Mouse (Mus musculus) cortical plate, adult 2 months (tissue): ENCODE measurements around the gene Cypt1. TPM values are rescaled to one million over a fixed set of nuclear protein-coding genes. Genes with fewer than 3 reads are reported as not detected.

ENCODE experiments used
- H3K27ac ChIP-seq: fragments of 200-500 bp; 2 replicates; pipeline ENCODE4 v1.5.1; 2012; ENCODE audit warnings: low read length, control low read depth, inconsistent platforms; ENCODE audit not compliant: insufficient read depth
- H3K4me1 ChIP-seq: fragments of 200-500 bp; 2 replicates; pipeline ENCODE4 v1.6.1; 2011; ENCODE audit warnings: low read length; ENCODE audit not compliant: control insufficient read depth, insufficient read depth
- H3K4me3 ChIP-seq: fragments of 200-500 bp; 2 replicates; pipeline ENCODE4 v1.5.1; 2011; ENCODE audit warnings: mild to moderate bottlenecking, low read length, control low read depth; ENCODE audit not compliant: insufficient read depth
- CTCF ChIP-seq: fragments of 200-500 bp; IDR thresholded peaks from 2 replicates; pipeline ENCODE4 v1.5.1; 2011; ENCODE audit warnings: mild to moderate bottlenecking, control low read depth, low read length; ENCODE audit not compliant: insufficient read depth; ENCODE audit errors: extremely low read depth
- POLR2A ChIP-seq: fragments of 200-500 bp; IDR thresholded peaks from 2 replicates; pipeline ENCODE4 v1.6.1; 2011; ENCODE audit warnings: mild to moderate bottlenecking, low read length, control low read depth; ENCODE audit not compliant: insufficient read depth; ENCODE audit errors: extremely low read depth
- polyA plus RNA-seq: library from polyadenylated mRNA; depleted of rRNA; stranded (reverse); fragments of >200 nt; gene quantifications from 2 replicates; pipeline ENCODE4 v1.2.3, GENCODE M21; 2012; rRNA removed

The Cypt1 gene
- polyA plus RNA-seq, result not detected in 2 replicates

DNA sequence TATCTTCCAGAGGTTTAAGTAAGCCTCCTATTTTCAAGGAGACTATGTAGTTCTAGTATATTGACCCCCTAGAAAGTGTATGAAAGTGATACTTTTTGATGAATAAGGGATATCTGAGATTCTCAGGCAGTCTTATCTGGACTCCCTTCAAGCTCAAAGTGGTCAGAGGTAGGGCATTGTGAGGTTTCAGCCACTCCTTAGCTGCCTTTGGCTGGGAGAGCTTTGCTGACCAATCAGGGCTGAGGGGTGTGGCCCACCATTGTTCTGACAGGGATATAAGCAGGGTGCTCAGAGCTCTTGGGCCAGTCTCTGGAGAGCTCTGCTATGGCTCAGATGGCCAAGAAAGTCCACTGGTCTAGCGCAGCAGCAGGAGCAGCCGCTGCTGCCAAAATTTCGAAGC lies at the start of gene Cypt1:
Cypt1 (plus strand) TSS at position 301 of the 400 bp plus-strand sequence.
- Histone ChIP-seq H3K27ac (no peak within 1 kb of the TSS), H3K4me1 (no peaks in the 10 kb centered on the region), H3K4me3 (no peak within 1 kb of the TSS)
- TF ChIP-seq CTCF (no peak), POLR2A (no peak)

DNA sequence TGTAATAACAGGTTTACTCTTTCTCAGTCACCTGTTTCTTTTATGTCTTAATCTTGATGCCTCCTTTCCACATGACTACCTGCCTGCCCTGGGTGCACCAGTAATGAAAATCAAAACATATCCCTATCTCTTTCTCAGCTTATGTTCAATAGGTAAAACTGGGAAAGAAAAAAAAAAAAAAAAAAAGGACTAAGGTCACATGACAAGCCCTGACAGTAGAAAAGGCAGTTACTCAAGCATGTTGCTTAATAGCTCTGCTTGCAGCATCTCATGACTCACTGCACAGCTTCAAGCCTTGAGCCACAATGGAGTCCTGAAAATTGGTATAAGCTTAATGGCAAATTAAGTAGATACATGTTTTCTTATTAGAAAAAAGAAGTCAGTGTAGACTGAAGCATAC lies 24.1 kb downstream of the Cypt1 start:
- no peaks in the 10 kb centered on the region for H3K4me1 ChIP-seq
- no peak overlapping the region for H3K27ac ChIP-seq
- H3K4me3 ChIP-seq, result no peak overlapping the region
- TF ChIP-seq CTCF (no peak), POLR2A (no peak)

DNA sequence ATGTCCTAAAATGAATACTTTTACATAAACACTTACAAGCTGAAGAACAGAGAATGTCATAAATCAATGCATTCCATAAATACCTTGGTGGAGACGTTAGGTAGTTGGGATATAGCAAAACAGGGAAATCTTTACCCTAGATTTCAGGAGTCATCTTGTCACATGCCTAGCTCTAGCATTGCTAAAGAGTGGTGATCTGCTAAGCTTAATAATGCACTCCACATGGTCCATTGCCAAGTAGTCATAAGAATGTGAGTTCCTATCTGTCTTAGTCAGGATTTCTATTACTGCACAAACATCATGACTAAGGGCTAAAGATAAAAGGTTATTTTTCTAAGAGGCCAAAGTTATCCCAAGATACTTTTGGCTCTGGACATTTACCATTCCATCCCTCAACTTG lies 34.4 kb downstream of the Cypt1 start:
- TF ChIP-seq CTCF, result no peak
- TF ChIP-seq POLR2A, result no peak
- Histone ChIP-seq H3K27ac (no peak overlapping the region), H3K4me3 (no peak overlapping the region), H3K4me1 (no peaks in the 10 kb centered on the region)

DNA sequence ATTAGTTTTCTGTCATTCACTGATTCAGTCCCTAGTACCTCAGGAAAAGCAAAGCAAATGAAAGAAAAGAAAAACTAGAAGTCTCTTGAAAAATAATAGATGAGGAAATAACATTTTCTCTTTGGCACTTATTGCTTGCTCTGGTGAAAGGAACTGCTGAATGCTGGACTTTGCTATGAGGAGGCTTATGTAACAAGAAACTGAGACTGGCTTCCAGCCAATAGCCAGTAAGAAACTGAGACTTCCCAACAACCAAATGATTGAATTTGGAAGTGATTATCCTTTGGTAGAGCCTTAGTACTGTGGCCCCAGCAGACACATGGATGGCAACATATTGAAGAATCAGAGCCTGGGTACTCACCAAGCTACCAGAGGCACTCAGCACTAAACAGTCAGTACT lies 35.8 kb downstream of the Cypt1 start:
- Histone ChIP-seq H3K4me1 (no peaks in the 10 kb centered on the region), H3K4me3 (no peak overlapping the region), H3K27ac (no peak overlapping the region)
- TF ChIP-seq CTCF, result no peak
- TF ChIP-seq POLR2A, result no peak

Other genes with a start within 250 kb of the Cypt1 start
- gene Maoa, start 96.8 kb downstream of the Cypt1 start, polyA plus RNA-seq, result 16.5 and 17.6 TPM in 2 replicates